Mouse (Mus musculus) ES-E14 (cell line): ENCODE data around the gene Tiam1. TPM values are rescaled to one million over a fixed set of nuclear protein-coding genes. Genes with fewer than 3 reads are reported as not detected.

ENCODE experiments used
- DNase-seq: peaks from one replicate; pipeline ENCODE4 v3.0.0-alpha.2; 2013; ENCODE audit warnings: low read depth, low spot score
- H3K27ac ChIP-seq: 2 replicates; pipeline ENCODE4 v1.5.1; 2012; ENCODE audit warnings: low read depth, mild to moderate bottlenecking, low read length, moderate library complexity, mixed read lengths; ENCODE audit not compliant: poor library complexity, insufficient read depth, severe bottlenecking
- H3K36me3 ChIP-seq: 2 replicates; pipeline ENCODE4 v1.6.1; 2012; ENCODE audit warnings: mild to moderate bottlenecking, low read length, moderate library complexity, mixed read lengths; ENCODE audit not compliant: control insufficient read depth, poor library complexity, insufficient read depth, severe bottlenecking
- H3K4me1 ChIP-seq, 2 experiments: fragments of 150-350 bp in 1 of 2; sonication (generic) in 1 of 2; 2 replicates each; pipeline ENCODE4 v1.6.1; 2012; ENCODE audit warnings: low read length in 2 of 2, mild to moderate bottlenecking in 1 of 2, mixed read lengths in 1 of 2; ENCODE audit not compliant: control insufficient read depth in 2 of 2, insufficient read depth in 2 of 2, poor library complexity in 1 of 2
- H3K4me3 ChIP-seq, 2 experiments: fragments of 150-350 bp in 1 of 2; sonication (generic) in 1 of 2; 2 replicates each; pipeline ENCODE4 v1.5.1; 2012; ENCODE audit warnings: low read length in 2 of 2, low read depth in 1 of 2, mild to moderate bottlenecking in 1 of 2, mixed read lengths in 1 of 2; ENCODE audit not compliant: insufficient read depth in 1 of 2, poor library complexity in 1 of 2, severe bottlenecking in 1 of 2
- H3K9ac ChIP-seq: 2 replicates; pipeline ENCODE4 v1.6.1; 2012; ENCODE audit warnings: low read depth, mild to moderate bottlenecking, low read length, mixed read lengths; ENCODE audit not compliant: poor library complexity, insufficient read depth, severe bottlenecking
- H3K9me3 ChIP-seq: fragments of 150-350 bp; sonication (generic); 2 replicates; pipeline ENCODE4 v1.6.1; 2012; ENCODE audit warnings: low read depth, mild to moderate bottlenecking, low read length; ENCODE audit not compliant: control insufficient read depth, insufficient read depth
- CHD2 ChIP-seq: IDR thresholded peaks from 2 replicates; pipeline ENCODE4 v1.6.1; 2014; ENCODE audit warnings: mild to moderate bottlenecking, low read depth, low read length, inconsistent platforms
- HCFC1 ChIP-seq: IDR thresholded peaks from 2 replicates; pipeline ENCODE4 v1.6.1; 2012; ENCODE audit warnings: low read length, inconsistent platforms, borderline replicate concordance; ENCODE audit not compliant: insufficient read depth
- MAFK ChIP-seq: IDR thresholded peaks from 2 replicates; pipeline ENCODE4 v1.6.1; 2014; ENCODE audit warnings: mild to moderate bottlenecking, low read depth, low read length, inconsistent platforms; ENCODE audit not compliant: insufficient read depth
- ZC3H11A ChIP-seq: IDR thresholded peaks from 2 replicates; pipeline ENCODE4 v1.6.1; 2012; ENCODE audit warnings: low read depth, mild to moderate bottlenecking, inconsistent platforms, low read length, borderline replicate concordance
- ZNF384 ChIP-seq: IDR thresholded peaks from 2 replicates; pipeline ENCODE4 v1.6.1; 2012; ENCODE audit warnings: low read depth, low read length, inconsistent platforms
- in situ Hi-C, 2 experiments: fragments of 600-800 bp; cut with MboI; formaldehyde crosslinking; loops; one replicate each; pipeline ENCODE4 v1.15.1; 2025; ENCODE audit warnings: low sequenced_read_pairs in 2 of 2, inconsistent platforms in 1 of 2; ENCODE audit not compliant: unreplicated experiment in 2 of 2
- total RNA-seq: library from RNA; depleted of rRNA; stranded (reverse); fragments of 300-350 nt; gene quantifications from 2 replicates; pipeline ENCODE4 v1.2.3, GENCODE M21; 2012

Gene Tiam1
- total RNA-seq, 1 experiment: 15.7 TPM

GRCm38 (mm10) chr16:89835551-89835950, 308.0 kb downstream of the Tiam1 start:
- Histone ChIP-seq H3K36me3 (no peaks in the 10 kb centered on the region; the same call in 1 of the 2 replicates), H3K9me3 (no peaks in the 10 kb centered on the region), H3K4me3 (no peak overlapping the region), H3K4me1 (peaks cover 0 to 5% of the 10 kb centered on the region in 2 experiments; a peak in 1 of 4 replicates), H3K9ac (no peak overlapping the region), H3K27ac (no peak overlapping the region)
- no peak for TF ChIP-seq CHD2
- TF ChIP-seq MAFK: no peak
- no peak for TF ChIP-seq HCFC1
- TF ChIP-seq ZC3H11A: no peak
- no peak for TF ChIP-seq ZNF384
- in situ Hi-C loops: no loop called here
- no peak for DNase-seq

GRCm38 (mm10) chr16:89833011-89833410, 310.6 kb downstream of the Tiam1 start:
- no peak overlapping the region for H3K27ac ChIP-seq
- no peaks in the 10 kb centered on the region for H3K9me3 ChIP-seq
- no peak overlapping the region for H3K4me3 ChIP-seq
- in situ Hi-C loops: no loop called here
- TF ChIP-seq HCFC1: no peak
- TF ChIP-seq MAFK: no peak
- TF ChIP-seq ZNF384: no peak
- TF ChIP-seq ZC3H11A: no peak
- no peak for TF ChIP-seq CHD2
- DNase-seq: no peak
- H3K36me3 ChIP-seq: no peaks in the 10 kb centered on the region; the same call in 1 of the 2 replicates
- H3K4me1 ChIP-seq: no peaks in the 10 kb centered on the region
- H3K9ac ChIP-seq: no peak overlapping the region

GRCm38 (mm10) chr16:89831172-89831571, 312.4 kb downstream of the Tiam1 start:
- TF ChIP-seq CHD2 (no peak), ZC3H11A (no peak), HCFC1 (no peak), ZNF384 (peak; percentile 87), MAFK (no peak)
- Histone ChIP-seq H3K4me1 (no peaks in the 10 kb centered on the region), H3K36me3 (peaks cover 2% of the 10 kb centered on the region; the same call in 1 of the 2 replicates), H3K27ac (no peak overlapping the region), H3K4me3 (no peak overlapping the region), H3K9ac (no peak overlapping the region), H3K9me3 (no peaks in the 10 kb centered on the region)
- in situ Hi-C loops: no loop called here
- peak; percentile 45 for DNase-seq

- Histone ChIP-seq H3K9ac (no peak overlapping the region), H3K27ac (no peak overlapping the region), H3K9me3 (no peaks in the 10 kb centered on the region), H3K4me1 (no peaks in the 10 kb centered on the region), H3K4me3 (no peak overlapping the region), H3K36me3 (peaks cover 2% of the 10 kb centered on the region; the same call in 1 of the 2 replicates)
- DNase-seq: no peak
- in situ Hi-C loops: no loop called here
- TF ChIP-seq ZNF384 (no peak), MAFK (no peak), ZC3H11A (no peak), HCFC1 (no peak), CHD2 (no peak)
These were observed 313.3 kb downstream of the Tiam1 start for GRCm38 (mm10) chr16:89830221-89830648.
